Mouse (Mus musculus) activated CD4-positive, CD25-positive, alpha-beta regulatory T cell (primary cell): ENCODE results near the gene Catsperg1. TPM values are rescaled to one million over a fixed set of nuclear protein-coding genes. Genes with fewer than 3 reads are reported as not detected.

Experiments used
- polyA plus RNA-seq, 2 experiments: library from polyadenylated mRNA; unstranded; fragments of 100-300 nt; shearing (Covaris generic); gene quantifications; one replicate each; pipeline ENCODE4 v1.2.1; 2017

Gene Catsperg1
- 1 to 10 TPM; 1.1 to 1.2 TPM for polyA plus RNA-seq

DNA sequence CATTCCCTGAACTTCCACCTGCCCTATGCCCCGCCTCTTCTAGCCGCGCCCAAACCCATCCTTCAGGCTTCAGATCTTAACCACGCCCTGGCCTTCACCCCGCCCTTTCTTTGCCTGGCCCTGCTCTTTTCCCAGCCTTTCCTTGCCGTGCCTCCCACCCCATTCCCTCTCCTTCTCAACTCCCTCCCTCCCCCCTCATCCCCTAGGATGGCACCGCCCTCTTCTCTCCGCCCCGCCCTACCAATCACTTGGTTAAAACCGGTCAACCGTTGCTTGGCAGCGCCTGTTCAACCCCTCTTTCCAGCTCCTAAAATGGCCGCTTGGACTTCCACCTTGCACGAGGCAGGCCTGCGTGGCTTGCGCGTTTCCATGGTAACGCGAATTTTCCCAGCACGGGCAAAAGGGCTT is at the start of gene Catsperg1:
Catsperg1 (minus strand) TSS at position 361 of the 408 bp plus-strand sequence.

DNA sequence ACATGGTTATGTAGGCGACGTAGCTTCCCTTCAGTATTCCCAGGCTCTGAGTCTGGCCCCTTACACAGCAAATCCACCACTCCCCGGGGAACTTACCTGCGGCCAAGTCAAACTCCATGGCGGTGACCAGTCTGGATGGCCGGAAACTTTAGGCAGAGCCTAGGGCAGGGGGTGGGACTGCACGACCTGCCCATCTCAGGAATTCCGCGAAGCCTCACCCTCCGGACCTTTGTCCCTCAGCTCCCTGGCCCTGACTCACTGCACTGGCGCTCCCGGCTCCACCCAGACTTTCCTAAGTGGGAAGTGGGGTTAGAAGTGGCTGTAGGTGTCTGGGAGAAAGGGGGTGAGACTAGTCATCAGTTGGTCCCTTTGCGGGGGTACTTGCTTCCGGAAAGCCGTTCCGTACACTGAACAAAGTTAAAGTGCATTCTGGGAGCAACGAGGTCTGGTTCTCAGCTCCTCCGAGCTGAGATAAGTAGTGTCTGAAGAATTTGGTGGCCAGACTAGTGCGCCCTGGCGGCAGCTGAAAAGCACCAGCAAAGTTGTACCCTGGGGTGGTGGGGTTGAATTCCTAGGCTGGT is 34.5 kb upstream of the Catsperg1 start, which contains the start of gene 2200002D01Rik:
2200002D01Rik (minus strand) TSS at position 206 of the 581 bp plus-strand sequence.

DNA sequence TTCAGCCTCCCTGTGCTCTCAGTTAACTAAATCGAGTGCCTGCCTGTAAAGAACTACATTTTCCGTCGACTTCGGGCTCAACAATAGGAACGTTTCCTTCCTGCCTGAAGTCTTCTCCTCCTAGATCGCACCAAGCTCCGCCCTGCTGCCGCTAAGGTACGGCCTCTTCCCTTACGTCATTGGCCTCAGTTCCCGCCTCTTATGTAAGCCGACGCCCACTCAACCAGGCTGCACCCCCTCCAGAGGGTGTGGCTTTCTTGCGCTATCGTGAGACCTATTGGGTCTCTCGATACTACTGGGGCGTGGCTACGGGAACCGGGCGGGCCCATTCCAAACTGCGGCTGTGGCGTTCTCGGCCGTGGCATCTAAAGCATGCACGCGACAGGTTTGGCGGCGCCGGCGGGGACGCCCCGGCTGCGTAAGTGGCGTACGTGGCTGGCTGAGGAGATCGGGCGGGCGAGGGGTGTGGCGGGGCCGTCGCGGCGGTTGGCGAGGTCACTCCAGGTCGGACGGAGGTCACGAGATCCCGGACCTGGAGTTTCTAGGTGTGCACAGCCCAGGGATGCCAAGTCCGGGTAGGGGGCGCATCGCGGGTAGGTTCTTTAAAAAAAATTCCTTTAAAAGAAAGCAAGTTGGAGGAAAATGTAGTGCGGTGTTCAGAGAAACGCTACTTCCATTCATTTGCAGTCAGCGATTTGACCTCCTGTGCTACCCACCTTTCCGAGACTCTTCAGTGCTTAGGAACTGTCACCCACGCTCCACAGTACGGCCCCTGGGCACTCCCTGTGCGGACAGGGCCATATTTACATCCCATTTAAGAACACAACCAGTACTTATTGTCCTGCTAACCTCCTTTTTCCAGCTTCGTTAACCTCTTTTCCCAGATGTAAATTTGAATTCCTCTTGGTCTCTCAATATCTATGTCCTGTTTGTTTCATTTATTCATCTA is 24.5 kb upstream of the Catsperg1 start, which contains the start of gene Yif1b:
Yif1b (plus strand) TSS at position 311 of the 949 bp plus-strand sequence.

DNA sequence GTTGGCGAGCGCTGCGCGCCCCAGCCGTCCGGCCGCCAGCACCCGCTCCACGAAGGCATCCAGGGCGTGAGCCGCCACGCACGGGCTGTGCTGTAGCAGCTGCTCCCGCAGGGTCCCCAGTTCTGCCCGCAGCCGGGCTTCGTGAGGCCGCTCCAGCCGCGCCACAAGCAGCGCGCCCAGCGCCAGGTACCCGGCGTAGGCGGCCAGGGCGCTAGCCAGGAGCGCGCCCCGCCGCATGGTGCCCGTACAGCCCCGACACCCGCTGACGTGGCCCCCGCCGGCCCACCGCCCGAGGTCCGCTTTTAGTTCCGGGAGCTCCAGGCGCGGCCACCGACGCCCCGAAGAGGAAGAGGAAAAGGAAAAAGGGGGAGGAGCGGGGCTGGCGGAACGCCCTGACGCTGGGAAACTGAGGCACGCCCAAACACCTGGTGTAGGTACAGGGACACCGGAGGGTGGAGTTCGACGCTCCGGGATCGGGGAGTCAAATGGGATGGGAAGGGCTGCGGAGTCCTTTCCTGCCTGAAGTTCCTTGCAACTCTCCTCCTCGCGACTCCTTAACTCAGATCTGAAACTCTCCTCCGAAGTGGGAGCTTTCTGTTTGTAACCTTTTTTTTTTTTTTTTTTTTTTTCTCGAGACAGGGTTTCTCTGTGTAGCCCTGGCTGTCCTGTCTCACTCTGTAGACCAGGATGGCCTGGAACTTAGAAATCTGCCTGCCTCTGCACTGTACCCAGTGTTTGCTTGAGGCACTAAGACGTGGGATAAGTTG is 18.6 kb upstream of the Catsperg1 start, which contains the start of gene Kcnk6:
Kcnk6 (minus strand) TSS at position 269 of the 767 bp plus-strand sequence.

DNA sequence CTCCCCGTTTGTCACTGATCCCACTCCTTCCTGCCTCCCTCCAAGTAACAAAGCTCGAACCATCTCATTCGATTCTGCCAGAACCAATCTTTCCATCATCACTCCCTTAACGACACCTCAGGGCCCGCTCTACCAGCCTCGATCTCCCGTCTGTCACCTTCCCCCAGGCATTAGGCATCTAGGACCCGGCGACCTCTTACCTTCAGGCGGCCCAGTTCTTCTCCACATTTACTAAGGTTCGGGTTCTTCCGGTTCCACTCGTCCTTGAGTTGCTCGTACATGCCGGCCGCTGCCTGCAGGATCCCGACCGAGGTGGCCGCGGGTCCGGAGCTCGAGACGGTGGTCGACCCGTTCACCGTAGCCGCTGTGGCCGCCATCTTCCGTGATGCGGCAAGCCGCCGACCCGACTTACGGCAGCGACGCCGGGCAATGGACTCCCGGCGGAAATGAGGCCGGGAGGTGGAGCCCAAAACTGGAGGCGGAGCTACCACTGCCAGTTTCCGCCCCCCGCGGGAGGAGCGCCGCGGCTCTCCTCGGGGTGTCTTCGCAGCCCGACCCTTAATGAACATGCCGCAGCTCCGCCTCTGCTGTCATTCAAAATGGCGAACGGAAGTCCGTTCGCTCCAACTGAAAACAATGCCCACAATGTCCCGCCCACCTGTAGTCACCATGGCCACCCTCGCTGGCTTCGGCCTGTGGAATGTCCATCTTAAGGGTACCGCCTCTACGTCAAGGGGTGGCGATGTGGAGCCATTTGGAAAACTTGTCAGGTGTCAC is 33.6 kb downstream of the Catsperg1 start, which contains the start of gene Psmd8:
Psmd8 (minus strand) TSS at position 625 of the 777 bp plus-strand sequence.

DNA sequence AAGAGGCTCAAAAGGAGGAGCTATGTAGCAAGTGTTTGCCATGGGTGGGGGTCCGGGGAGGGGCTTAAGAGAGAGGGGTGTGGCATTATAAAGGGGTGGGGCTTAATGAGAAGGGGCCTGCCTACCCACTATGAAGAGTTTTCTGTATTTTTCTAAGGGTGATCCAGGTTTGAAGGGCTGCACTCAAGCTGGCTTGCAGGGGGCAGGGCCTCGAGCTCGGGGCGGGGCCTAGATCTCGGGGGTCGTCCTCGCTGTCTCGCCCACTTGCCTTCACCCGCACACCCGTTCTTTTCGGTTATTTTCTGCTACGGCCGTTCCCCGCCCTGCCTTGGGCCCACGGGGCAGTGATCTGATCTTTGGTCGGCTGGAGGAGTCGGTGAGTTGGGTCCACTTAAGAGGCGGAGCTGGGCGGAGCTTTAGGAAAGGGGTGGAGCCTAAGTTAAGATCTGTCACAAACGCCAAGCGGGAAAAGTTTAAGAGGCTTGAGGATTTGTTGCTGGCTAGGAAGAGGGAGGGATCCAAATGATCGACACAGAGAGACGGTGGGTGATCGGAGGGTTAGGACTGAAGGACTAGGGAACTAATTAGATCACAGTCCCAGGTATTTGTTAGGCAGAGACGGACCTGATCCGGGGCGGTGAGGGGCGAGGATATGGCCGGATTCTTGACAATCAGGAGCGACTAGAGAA is 43.6 kb downstream of the Catsperg1 start, which contains the start of the genes Ggn and Spred3:
Ggn (plus strand) TSS at position 145 of the 689 bp plus-strand sequence.
Spred3 (minus strand) TSS at position 346 of the 689 bp plus-strand sequence.

DNA sequence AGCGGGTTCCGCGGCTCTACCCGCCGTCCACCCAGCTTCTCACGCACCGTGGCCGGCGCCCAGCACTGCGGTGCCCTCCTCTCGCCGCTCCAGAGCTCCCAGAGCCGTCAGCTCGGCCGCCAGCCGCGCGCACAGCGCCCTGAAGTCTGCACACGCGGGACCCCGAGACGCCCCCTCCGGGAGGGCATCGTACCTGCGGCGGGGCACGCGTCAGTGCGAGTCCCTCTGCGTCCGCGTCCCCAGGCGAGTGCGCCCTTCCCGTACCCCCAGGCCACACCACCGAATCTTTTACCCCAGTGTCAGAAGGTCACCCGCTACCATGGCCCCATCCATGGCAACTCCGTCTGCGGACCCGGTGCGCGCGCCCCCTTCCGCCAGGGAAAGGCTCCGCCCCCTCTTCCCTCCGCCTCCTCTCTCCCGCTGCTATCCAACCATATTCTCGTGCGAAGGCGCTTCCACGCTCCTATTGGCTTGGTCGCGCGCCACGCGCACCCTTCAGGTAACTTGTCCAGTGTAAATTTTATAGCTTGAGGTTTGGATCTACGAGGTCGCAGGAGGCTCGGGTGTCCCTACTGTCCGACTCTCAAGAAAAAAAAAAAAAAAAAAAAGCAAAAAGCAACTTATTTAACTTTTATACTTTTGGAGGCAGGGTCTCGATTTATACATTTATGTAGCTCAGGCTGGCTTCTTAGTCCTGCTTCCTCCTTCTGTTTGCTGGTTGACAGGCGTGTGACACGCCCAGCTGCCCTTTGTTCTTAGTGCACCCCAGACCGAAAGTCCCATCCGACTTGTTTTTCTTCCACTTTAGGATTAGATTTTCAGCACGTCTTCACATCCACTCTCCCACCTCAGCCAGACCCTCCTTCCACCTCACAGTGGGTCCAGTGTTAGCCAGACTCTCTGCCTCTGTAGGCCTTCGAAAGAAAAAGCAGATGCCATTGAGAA is 57.7 kb downstream of the Catsperg1 start, which contains the start of gene Fam98c:
Fam98c (minus strand) TSS at position 397 of the 945 bp plus-strand sequence.

DNA sequence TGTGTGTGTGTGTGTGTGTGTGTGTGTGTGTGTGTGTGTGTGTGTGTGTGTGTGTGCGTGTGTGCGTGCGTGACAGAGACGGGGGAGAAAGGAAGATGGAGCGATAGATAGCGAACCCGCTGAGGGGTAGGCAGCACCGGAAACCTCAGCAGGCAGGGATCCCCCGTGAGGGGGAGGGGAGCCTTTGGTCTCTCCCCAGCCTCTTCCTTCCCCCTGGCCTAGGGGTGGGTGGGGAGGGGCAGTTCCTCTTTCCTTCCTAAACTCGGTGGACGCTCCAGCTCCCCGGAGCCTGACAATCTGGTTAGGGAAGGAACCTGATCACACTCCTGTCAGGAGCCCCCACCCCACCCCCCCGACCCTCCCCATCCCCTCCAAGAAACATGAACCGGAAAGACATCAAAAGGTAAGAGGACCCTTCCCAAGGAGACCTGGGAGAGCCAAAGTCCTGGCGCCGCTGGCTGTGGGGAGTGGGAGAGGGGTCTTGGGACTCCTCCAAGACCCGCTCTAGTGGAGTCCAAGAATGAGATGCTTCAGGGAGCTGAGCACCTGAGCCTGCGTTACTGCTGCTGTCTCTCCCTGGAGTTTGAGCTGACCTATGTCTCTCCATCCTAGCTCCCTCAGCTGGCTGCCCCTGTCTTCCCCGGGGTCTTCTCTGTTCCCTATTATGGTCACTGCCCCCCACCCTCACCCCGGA is 79.0 kb downstream of the Catsperg1 start, which contains the start of gene Rasgrp4:
Rasgrp4 (plus strand) TSS at position 159 of the 694 bp plus-strand sequence.

Other genes starting within 250 kb of the Catsperg1 start
- gene Eif3k, start 232.2 kb downstream of the Catsperg1 start, polyA plus RNA-seq: 100 to 1,000 TPM; 357 to 451 TPM
- 100 to 1,000 TPM; 152 to 176 TPM for gene Map4k1, start 232.0 kb downstream of the Catsperg1 start, polyA plus RNA-seq
- gene Ryr1, start 88.9 kb downstream of the Catsperg1 start, polyA plus RNA-seq: under 1 TPM; 0.16 to 0.95 TPM
- 1 to 10 TPM in 1 of 2 experiments, under 1 TPM in 1; 0.59 to 2.7 TPM for gene Rasgrp4, start 79.2 kb downstream of the Catsperg1 start, polyA plus RNA-seq
- gene Fam98c, start 57.8 kb downstream of the Catsperg1 start, polyA plus RNA-seq: 10 to 100 TPM; 63.1 to 73.0 TPM
- gene Ggn, start 43.8 kb downstream of the Catsperg1 start, polyA plus RNA-seq: under 1 TPM; 0.11 to 0.24 TPM
- under 1 TPM in 1 of 2 experiments, not detected in 1; 0.29 TPM for gene Spred3, start 43.6 kb downstream of the Catsperg1 start, polyA plus RNA-seq
- 100 to 1,000 TPM; 281 to 290 TPM for gene Psmd8, start 33.3 kb downstream of the Catsperg1 start, polyA plus RNA-seq
- 1 to 10 TPM; 2.2 to 5.9 TPM for gene Kcnk6, start 18.5 kb upstream of the Catsperg1 start, polyA plus RNA-seq
- 10 to 100 TPM; 39.8 to 47.0 TPM for gene Yif1b, start 24.3 kb upstream of the Catsperg1 start, polyA plus RNA-seq
- 1 to 10 TPM; 1.9 to 5.8 TPM for gene 2200002D01Rik, start 34.4 kb upstream of the Catsperg1 start, polyA plus RNA-seq
- 100 to 1,000 TPM; 184 to 192 TPM for gene Spint2, start 67.9 kb upstream of the Catsperg1 start, polyA plus RNA-seq
- under 1 TPM in 1 of 2 experiments, not detected in 1; 0.57 TPM for gene Ppp1r14a, start 75.3 kb upstream of the Catsperg1 start, polyA plus RNA-seq
- gene Dpf1, start 89.9 kb upstream of the Catsperg1 start, polyA plus RNA-seq: not detected